Mouse (Mus musculus): ENCODE data around the gene Kif21b.

- TF ChIP-seq HCFC1 (IDR thresholded peaks at IDR 0.05; ENCODE audit: borderline replicate concordance, insufficient read depth, low read length) = no peak
- TF ChIP-seq ZNF384 (IDR thresholded peaks at IDR 0.05; ENCODE audit: low read depth, low read length) = no peak
These were observed 45.1 kb upstream of the Kif21b start for GRCm38 (mm10) chr1:136085988-136086685.
